Mouse (Mus musculus) kidney, adult 2 months (tissue): ENCODE measurements around the gene Clcf1.

ENCODE experiments used
- CTCF ChIP-seq: fragments of 200-500 bp; conservative IDR thresholded peaks from 2 replicates; pipeline ENCODE4 v1.5.1; 2011; ENCODE audit warnings: low read depth, mild to moderate bottlenecking, control low read depth, low read length, moderate library complexity, mixed read lengths; ENCODE audit not compliant: insufficient read depth, insufficient read length
- POLR2A ChIP-seq: fragments of 200-500 bp; IDR thresholded peaks from one replicate; pipeline ENCODE4 v1.6.1; 2011; ENCODE audit warnings: low read depth, low read length, control low read depth

GRCm38 (mm10) chr19:4263702-4264101, 49.7 kb downstream of the Clcf1 start:
- no peak for TF ChIP-seq POLR2A
- no peak for TF ChIP-seq CTCF
